Mouse (Mus musculus) hindbrain, embryonic 10.5 days (tissue): ENCODE measurements around the gene Ntf3. TPM values are rescaled to one million over a fixed set of nuclear protein-coding genes. Genes with fewer than 3 reads are reported as not detected.

Source experiments
- DNase-seq: peaks from one replicate; pipeline ENCODE4 v3.0.0-alpha.2; 2017; ENCODE audit warnings: low spot score
- H3K27ac ChIP-seq: fragments of 300-500 bp; sonication (generic); 2 replicates; pipeline ENCODE4 v1.5.1; 2016; ENCODE audit warnings: mild to moderate bottlenecking, moderate library complexity
- H3K27me3 ChIP-seq: fragments of 300-500 bp; sonication (generic); 2 replicates; pipeline ENCODE4 v1.6.1; 2016; ENCODE audit warnings: mild to moderate bottlenecking; ENCODE audit not compliant: poor library complexity, insufficient read depth, severe bottlenecking
- H3K36me3 ChIP-seq: fragments of 300-500 bp; sonication (generic); 2 replicates; pipeline ENCODE4 v1.6.1; 2016; ENCODE audit warnings: mild to moderate bottlenecking, moderate library complexity
- H3K4me1 ChIP-seq: fragments of 300-500 bp; sonication (generic); replicated peaks from 2 replicates; pipeline ENCODE4 v1.6.1; 2016; ENCODE audit warnings: mild to moderate bottlenecking
- H3K4me3 ChIP-seq: fragments of 300-500 bp; sonication (generic); 2 replicates; pipeline ENCODE4 v1.5.1; 2016; ENCODE audit warnings: mild to moderate bottlenecking, moderate library complexity
- H3K9me3 ChIP-seq: fragments of 300-500 bp; sonication (generic); 2 replicates; pipeline ENCODE4 v1.6.1; 2016; ENCODE audit warnings: mild to moderate bottlenecking, moderate library complexity
- WGBS: fragments of 180-500 bp; shearing (Covaris S2); methylation state at CpG from one replicate; pipeline ENCODE4 v1.1.7; 2016; 5-methylcytosine and 5-hydroxymethylcytosine counted together
- polyA plus RNA-seq: library from polyadenylated mRNA; unstranded; fragments of >200 nt; fragmentation: Nextera tagmentation; extraction: Ambion mirVana; gene quantifications from 2 replicates; pipeline ENCODE4 v1.2.1, GENCODE M21; 2016

The Ntf3 gene
- polyA plus RNA-seq, 1 experiment from 2014 or later: 6.0 TPM

- H3K27me3 ChIP-seq: peaks cover 58% of the 10 kb centered on the region
- no peaks in the 10 kb centered on the region for H3K36me3 ChIP-seq
- 2% methylated on average over 6 of the region's 6 CpGs for WGBS
- H3K9me3 ChIP-seq: no peaks in the 10 kb centered on the region
- peaks cover 52% of the 10 kb centered on the region for H3K4me1 ChIP-seq
- DNase-seq: no peak
- peak overlapping the region; percentile 57 for H3K4me3 ChIP-seq
- peak overlapping the region; percentile 70 for H3K27ac ChIP-seq
These were observed 489 bp upstream of the Ntf3 start for GRCm38 (mm10) chr6:126167208-126167590.

- peak; percentile 22 for DNase-seq
- no peaks in the 10 kb centered on the region for H3K36me3 ChIP-seq
- peak overlapping the region; percentile 57 for H3K4me3 ChIP-seq
- 1% methylated on average over 17 of the region's 17 CpGs for WGBS
- peaks cover 61% of the 10 kb centered on the region for H3K4me1 ChIP-seq
- peak overlapping the region; percentile 19; the same call in 1 of the 2 replicates for H3K27ac ChIP-seq
- no peaks in the 10 kb centered on the region for H3K9me3 ChIP-seq
- peaks cover 73% of the 10 kb centered on the region for H3K27me3 ChIP-seq
These were observed 1.0 kb downstream of the Ntf3 start for GRCm38 (mm10) chr6:126165591-126166155.

GRCm38 (mm10) chr6:126164781-126165180, 1.9 kb downstream of the Ntf3 start:
- Histone ChIP-seq H3K36me3 (no peaks in the 10 kb centered on the region), H3K27ac (peak overlapping the region; percentile 68), H3K4me1 (peaks cover 61% of the 10 kb centered on the region), H3K9me3 (no peaks in the 10 kb centered on the region), H3K27me3 (peaks cover 81% of the 10 kb centered on the region), H3K4me3 (peak overlapping the region; percentile 57)
- WGBS: under 1% methylated on average over 27 of the region's 27 CpGs
- DNase-seq: peak; percentile 78

GRCm38 (mm10) chr6:126163861-126164755, 2.6 kb downstream of the Ntf3 start:
- H3K27ac ChIP-seq: peak overlapping the region; percentile 68
- DNase-seq: peak; percentile 36
- H3K4me1 ChIP-seq: peaks cover 61% of the 10 kb centered on the region
- H3K9me3 ChIP-seq: no peaks in the 10 kb centered on the region
- under 1% methylated on average over 41 of the region's 41 CpGs for WGBS
- peaks cover 82% of the 10 kb centered on the region for H3K27me3 ChIP-seq
- peak overlapping the region; percentile 57 for H3K4me3 ChIP-seq
- H3K36me3 ChIP-seq: no peaks in the 10 kb centered on the region

- Histone ChIP-seq H3K27ac (peak overlapping the region; percentile 68), H3K36me3 (no peaks in the 10 kb centered on the region), H3K27me3 (peaks cover 82% of the 10 kb centered on the region), H3K9me3 (no peaks in the 10 kb centered on the region), H3K4me1 (peaks cover 61% of the 10 kb centered on the region), H3K4me3 (peak overlapping the region; percentile 57)
- WGBS: 0% methylated on average over 25 of the region's 25 CpGs
- peak; percentile 76 for DNase-seq
These were observed 3.5 kb downstream of the Ntf3 start for GRCm38 (mm10) chr6:126163181-126163621.

- peak overlapping the region; percentile 68 for H3K27ac ChIP-seq
- H3K4me1 ChIP-seq: peaks cover 58% of the 10 kb centered on the region
These were observed 4.4 kb downstream of the Ntf3 start for GRCm38 (mm10) chr6:126162351-126162758.

GRCm38 (mm10) chr6:126161571-126162340, 5.0 kb downstream of the Ntf3 start:
- H3K27ac ChIP-seq: no peak overlapping the region; the same call in 1 of the 2 replicates
- H3K36me3 ChIP-seq: no peaks in the 10 kb centered on the region
- H3K4me3 ChIP-seq: peak overlapping the region; percentile 57
- DNase-seq: no peak
- peaks cover 70% of the 10 kb centered on the region for H3K27me3 ChIP-seq
- H3K9me3 ChIP-seq: no peaks in the 10 kb centered on the region
- peaks cover 52% of the 10 kb centered on the region for H3K4me1 ChIP-seq
- WGBS: 62% methylated on average over 8 of the region's 8 CpGs

More at GRCm38 (mm10) chr6:126162351-126162758, 4.4 kb downstream of the Ntf3 start:
- WGBS: 8% methylated on average over 10 of the region's 10 CpGs
- Histone ChIP-seq H3K9me3 (no peaks in the 10 kb centered on the region), H3K36me3 (no peaks in the 10 kb centered on the region), H3K4me3 (peak overlapping the region; percentile 57), H3K27me3 (peaks cover 76% of the 10 kb centered on the region)
- DNase-seq: peak; percentile 48

GRCm38 (mm10) chr6:126160067-126160411, 6.7 kb downstream of the Ntf3 start:
- Histone ChIP-seq H3K9me3 (no peaks in the 10 kb centered on the region), H3K36me3 (no peaks in the 10 kb centered on the region), H3K4me1 (peaks cover 36% of the 10 kb centered on the region), H3K4me3 (no peak overlapping the region), H3K27me3 (peaks cover 53% of the 10 kb centered on the region), H3K27ac (no peak overlapping the region)
- DNase-seq: no peak
- WGBS: 71% methylated on average over 5 of the region's 5 CpGs

GRCm38 (mm10) chr6:126159279-126160066, 7.2 kb downstream of the Ntf3 start:
- Histone ChIP-seq H3K27me3 (peaks cover 47% of the 10 kb centered on the region), H3K4me3 (no peak overlapping the region), H3K4me1 (peaks cover 34% of the 10 kb centered on the region), H3K36me3 (no peaks in the 10 kb centered on the region), H3K27ac (no peak overlapping the region), H3K9me3 (no peaks in the 10 kb centered on the region)
- 87% methylated on average over 13 of the region's 13 CpGs for WGBS
- no peak for DNase-seq

- no peaks in the 10 kb centered on the region for H3K9me3 ChIP-seq
- DNase-seq: no peak
- WGBS: 93% methylated on average over 2 of the region's 2 CpGs
- no peak overlapping the region for H3K27ac ChIP-seq
- H3K4me3 ChIP-seq: no peak overlapping the region
- peaks cover 5% of the 10 kb centered on the region for H3K4me1 ChIP-seq
- peaks cover 11% of the 10 kb centered on the region for H3K27me3 ChIP-seq
- no peaks in the 10 kb centered on the region for H3K36me3 ChIP-seq
These were observed 10.8 kb downstream of the Ntf3 start for GRCm38 (mm10) chr6:126155928-126156327.

- WGBS: 44% methylated on average over 8 of the region's 8 CpGs
- Histone ChIP-seq H3K27ac (no peak overlapping the region), H3K27me3 (no peaks in the 10 kb centered on the region; the same call in none of the 2 replicates), H3K9me3 (no peaks in the 10 kb centered on the region), H3K4me3 (no peak overlapping the region), H3K36me3 (no peaks in the 10 kb centered on the region), H3K4me1 (peaks cover 5% of the 10 kb centered on the region)
- peak; percentile 22 for DNase-seq
These were observed 12.2 kb downstream of the Ntf3 start for GRCm38 (mm10) chr6:126154372-126154982.

- Histone ChIP-seq H3K4me3 (no peak overlapping the region), H3K36me3 (no peaks in the 10 kb centered on the region), H3K27me3 (no peaks in the 10 kb centered on the region; the same call in none of the 2 replicates), H3K27ac (no peak overlapping the region), H3K4me1 (peaks cover 5% of the 10 kb centered on the region), H3K9me3 (no peaks in the 10 kb centered on the region)
- 70% methylated on average over 2 of the region's 2 CpGs for WGBS
- DNase-seq: no peak
These were observed 13.6 kb downstream of the Ntf3 start for GRCm38 (mm10) chr6:126153154-126153553.
